Mouse (Mus musculus): Measurements from ENCODE around the gene Wdr62.

- TF ChIP-seq CTCF (IDR thresholded peaks at IDR 0.05; ENCODE audit: low read depth, low read length) (no peak), POLR2A (IDR thresholded peaks at IDR 0.05; ENCODE audit: extremely low read depth, insufficient read depth, low read length) (no peak)
Observed at GRCm38 (mm10) chr7:30326427-30326826, 46.2 kb upstream of the Wdr62 start.

All from liver, adult 2 months (tissue).